Mouse (Mus musculus): ENCODE results near the gene Carmil1. TPM values are rescaled to one million over a fixed set of nuclear protein-coding genes. Genes with fewer than 3 reads are reported as not detected.

The Carmil1 gene
- polyA plus RNA-seq, 1 experiment = 23.3 TPM

DNA sequence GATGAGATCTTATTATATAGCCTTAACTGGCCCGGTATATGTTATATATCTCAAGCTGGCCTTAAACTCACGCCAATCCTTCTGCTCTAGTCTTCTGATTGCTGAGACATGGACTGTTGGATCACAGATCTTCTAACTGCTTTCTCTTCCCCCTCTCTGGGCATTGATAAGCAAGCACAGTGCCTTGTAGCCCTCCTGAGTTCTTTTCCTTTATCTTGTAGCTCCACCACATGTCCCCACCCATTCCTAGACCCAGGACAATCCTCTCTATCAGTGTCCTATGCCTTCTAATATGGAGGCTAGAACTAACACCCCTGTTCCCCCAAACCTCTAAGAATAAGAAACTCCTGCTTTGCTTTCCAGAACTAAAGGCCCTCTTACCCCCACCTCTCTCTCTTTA is 275.1 kb downstream of the Carmil1 start:
- no peaks in the 10 kb centered on the region for H3K36me3 ChIP-seq (ENCODE audit: control insufficient read depth, insufficient read depth, low read length, poor library complexity, severe bottlenecking)
- H3K9ac ChIP-seq (ENCODE audit: low read depth, poor library complexity, severe bottlenecking) = no peak overlapping the region
- peaks cover 8% of the 10 kb centered on the region for H3K4me1 ChIP-seq (ENCODE audit: control insufficient read depth, insufficient read depth, low read length)

DNA sequence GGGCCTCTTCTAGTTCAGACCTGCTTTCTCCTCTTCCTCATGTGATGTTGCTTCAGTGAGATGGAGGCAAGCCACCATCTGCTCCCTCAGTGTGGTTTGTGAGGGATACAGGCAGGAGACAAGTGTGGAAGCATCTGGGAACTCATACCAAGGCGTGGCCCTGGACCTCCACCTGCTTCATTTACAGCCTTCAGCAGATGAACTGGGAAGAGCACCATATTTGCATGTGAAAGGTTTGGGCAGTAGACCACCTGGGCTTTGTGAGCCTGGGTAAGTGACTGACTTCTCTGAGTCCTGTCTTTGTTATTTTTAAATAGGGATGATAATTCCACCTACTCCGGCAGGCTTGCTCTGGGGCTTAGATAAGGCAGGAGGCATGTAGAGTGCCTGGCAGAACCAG is 278.8 kb downstream of the Carmil1 start:
- peaks cover 8% of the 10 kb centered on the region for H3K4me1 ChIP-seq (ENCODE audit: control insufficient read depth, insufficient read depth, low read length)
- H3K9me3 ChIP-seq (replicated peaks; ENCODE audit: control insufficient read depth, insufficient read depth, low read length, poor library complexity, severe bottlenecking) = no peaks in the 10 kb centered on the region
- TF ChIP-seq POLR2A (IDR thresholded peaks at IDR 0.05; ENCODE audit: insufficient read depth, low read length) (no peak), EP300 (IDR thresholded peaks at IDR 0.05; ENCODE audit: insufficient read depth, low read depth, low read length) (peak; percentile 85), CTCF (IDR thresholded peaks at IDR 0.05; ENCODE audit: low read depth, low read length) (no peak)

More for the DNA sequence above, 275.1 kb downstream of the Carmil1 start:
- no peaks in the 10 kb centered on the region for H3K27me3 ChIP-seq (ENCODE audit: control insufficient read depth, insufficient read depth, low read length, poor library complexity, severe bottlenecking)
- H3K27ac ChIP-seq (ENCODE audit: insufficient read depth, low read length) = no peak overlapping the region
- no peak for TF ChIP-seq CTCF (IDR thresholded peaks at IDR 0.05; ENCODE audit: low read depth, low read length)
- TF ChIP-seq EP300 (IDR thresholded peaks at IDR 0.05; ENCODE audit: insufficient read depth, low read depth, low read length) = no peak
- TF ChIP-seq POLR2A (IDR thresholded peaks at IDR 0.05; ENCODE audit: insufficient read depth, low read length) = no peak
- H3K9me3 ChIP-seq (replicated peaks; ENCODE audit: control insufficient read depth, insufficient read depth, low read length, poor library complexity, severe bottlenecking) = no peaks in the 10 kb centered on the region
- H3K4me3 ChIP-seq (ENCODE audit: low read depth, low read length) = no peak overlapping the region

DNA sequence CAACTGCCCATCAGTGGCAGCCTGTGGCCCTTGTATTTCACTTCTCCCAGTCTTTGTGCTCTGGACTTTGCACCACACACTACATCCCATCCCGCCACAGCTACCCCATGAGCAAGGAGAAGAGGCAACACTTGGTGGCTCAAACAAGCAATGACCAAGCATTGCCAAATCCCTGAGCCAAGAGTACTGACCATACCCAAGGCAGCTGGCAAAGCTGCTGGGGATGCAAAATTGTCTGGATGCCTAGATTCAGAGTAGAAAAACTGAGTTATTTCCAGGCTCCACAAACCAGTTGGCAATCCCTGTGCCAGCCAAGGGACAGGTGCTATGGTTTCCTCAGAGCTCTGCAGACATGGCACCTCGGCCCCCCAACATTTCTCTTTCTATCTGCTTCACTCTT is 279.5 kb downstream of the Carmil1 start:
- H3K9ac ChIP-seq (ENCODE audit: low read depth, poor library complexity, severe bottlenecking) = no peak overlapping the region
- H3K9me3 ChIP-seq (replicated peaks; ENCODE audit: control insufficient read depth, insufficient read depth, low read length, poor library complexity, severe bottlenecking) = no peaks in the 10 kb centered on the region
- no peak overlapping the region for H3K27ac ChIP-seq (ENCODE audit: insufficient read depth, low read length)
- H3K4me1 ChIP-seq (ENCODE audit: control insufficient read depth, insufficient read depth, low read length) = peaks cover 8% of the 10 kb centered on the region
- H3K36me3 ChIP-seq (ENCODE audit: control insufficient read depth, insufficient read depth, low read length, poor library complexity, severe bottlenecking) = no peaks in the 10 kb centered on the region
- TF ChIP-seq POLR2A (IDR thresholded peaks at IDR 0.05; ENCODE audit: insufficient read depth, low read length) (no peak), CTCF (IDR thresholded peaks at IDR 0.05; ENCODE audit: low read depth, low read length) (no peak), EP300 (IDR thresholded peaks at IDR 0.05; ENCODE audit: insufficient read depth, low read depth, low read length) (no peak)
- H3K27me3 ChIP-seq (ENCODE audit: control insufficient read depth, insufficient read depth, low read length, poor library complexity, severe bottlenecking) = no peaks in the 10 kb centered on the region
- no peak overlapping the region for H3K4me3 ChIP-seq (ENCODE audit: low read depth, low read length)

More for the DNA sequence above, 278.8 kb downstream of the Carmil1 start:
- no peak overlapping the region for H3K27ac ChIP-seq (ENCODE audit: insufficient read depth, low read length)
- H3K4me3 ChIP-seq (ENCODE audit: low read depth, low read length) = no peak overlapping the region
- no peaks in the 10 kb centered on the region for H3K27me3 ChIP-seq (ENCODE audit: control insufficient read depth, insufficient read depth, low read length, poor library complexity, severe bottlenecking)
- H3K9ac ChIP-seq (ENCODE audit: low read depth, poor library complexity, severe bottlenecking) = no peak overlapping the region
- H3K36me3 ChIP-seq (ENCODE audit: control insufficient read depth, insufficient read depth, low read length, poor library complexity, severe bottlenecking) = no peaks in the 10 kb centered on the region

DNA sequence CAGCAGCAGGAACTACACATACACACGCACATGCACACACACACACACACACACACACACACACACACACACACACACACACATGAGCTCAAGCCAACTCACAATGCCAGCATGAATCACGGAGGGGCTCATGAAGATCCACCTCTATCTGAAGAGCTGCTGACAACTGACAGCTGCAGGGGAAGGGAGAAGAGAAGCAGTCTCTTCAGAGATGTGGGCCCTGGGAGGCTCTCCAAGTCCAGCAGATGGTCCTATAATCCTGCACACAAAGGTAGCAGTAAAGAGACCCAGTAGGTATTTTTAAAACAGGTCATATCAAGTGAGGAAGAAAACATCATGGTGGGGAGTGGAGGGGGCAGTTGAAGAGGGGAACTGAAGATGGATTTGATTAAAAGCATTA is 281.8 kb downstream of the Carmil1 start:
- no peaks in the 10 kb centered on the region for H3K36me3 ChIP-seq (ENCODE audit: control insufficient read depth, insufficient read depth, low read length, poor library complexity, severe bottlenecking)
- no peaks in the 10 kb centered on the region for H3K27me3 ChIP-seq (ENCODE audit: control insufficient read depth, insufficient read depth, low read length, poor library complexity, severe bottlenecking)
- TF ChIP-seq CTCF (IDR thresholded peaks at IDR 0.05; ENCODE audit: low read depth, low read length) (no peak), POLR2A (IDR thresholded peaks at IDR 0.05; ENCODE audit: insufficient read depth, low read length) (no peak), EP300 (IDR thresholded peaks at IDR 0.05; ENCODE audit: insufficient read depth, low read depth, low read length) (no peak)
- H3K4me1 ChIP-seq (ENCODE audit: control insufficient read depth, insufficient read depth, low read length) = peaks cover 8% of the 10 kb centered on the region
- H3K9me3 ChIP-seq (replicated peaks; ENCODE audit: control insufficient read depth, insufficient read depth, low read length, poor library complexity, severe bottlenecking) = no peaks in the 10 kb centered on the region
- no peak overlapping the region for H3K9ac ChIP-seq (ENCODE audit: low read depth, poor library complexity, severe bottlenecking)
- no peak overlapping the region for H3K4me3 ChIP-seq (ENCODE audit: low read depth, low read length)
- H3K27ac ChIP-seq (ENCODE audit: insufficient read depth, low read length) = no peak overlapping the region

DNA sequence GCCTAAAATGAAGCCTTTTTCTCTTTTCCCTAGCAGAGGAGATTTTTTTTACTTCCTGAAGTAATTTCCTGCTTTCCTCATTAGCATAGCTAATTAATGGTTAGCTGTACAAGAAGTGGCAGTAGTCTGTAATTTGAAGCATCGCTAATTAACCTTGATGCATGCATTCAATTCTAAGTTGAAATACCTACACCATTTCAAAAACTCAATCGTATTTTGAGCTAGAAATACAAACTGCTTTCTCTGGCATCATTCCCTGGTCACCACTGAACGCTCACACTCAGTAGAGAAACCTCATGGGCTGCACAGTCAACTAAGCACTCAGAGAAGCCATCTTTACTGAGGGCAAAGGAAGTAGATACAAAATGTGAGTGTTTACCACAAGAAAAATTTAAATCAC is 285.8 kb downstream of the Carmil1 start:
- no peak overlapping the region for H3K4me3 ChIP-seq (ENCODE audit: low read depth, low read length)
- 0 out of 2 replicates have a peak overlapping the region, but pooled peaks have one; percentile 29 for H3K27ac ChIP-seq (ENCODE audit: insufficient read depth, low read length)
- H3K36me3 ChIP-seq (ENCODE audit: control insufficient read depth, insufficient read depth, low read length, poor library complexity, severe bottlenecking) = no peaks in the 10 kb centered on the region
- TF ChIP-seq CTCF (IDR thresholded peaks at IDR 0.05; ENCODE audit: low read depth, low read length) = no peak
- H3K4me1 ChIP-seq (ENCODE audit: control insufficient read depth, insufficient read depth, low read length) = peaks cover 5% of the 10 kb centered on the region
- no peak overlapping the region for H3K9ac ChIP-seq (ENCODE audit: low read depth, poor library complexity, severe bottlenecking)
- no peaks in the 10 kb centered on the region; the same call in 1 of the 2 replicates for H3K27me3 ChIP-seq (ENCODE audit: control insufficient read depth, insufficient read depth, low read length, poor library complexity, severe bottlenecking)
- no peaks in the 10 kb centered on the region for H3K9me3 ChIP-seq (replicated peaks; ENCODE audit: control insufficient read depth, insufficient read depth, low read length, poor library complexity, severe bottlenecking)

DNA sequence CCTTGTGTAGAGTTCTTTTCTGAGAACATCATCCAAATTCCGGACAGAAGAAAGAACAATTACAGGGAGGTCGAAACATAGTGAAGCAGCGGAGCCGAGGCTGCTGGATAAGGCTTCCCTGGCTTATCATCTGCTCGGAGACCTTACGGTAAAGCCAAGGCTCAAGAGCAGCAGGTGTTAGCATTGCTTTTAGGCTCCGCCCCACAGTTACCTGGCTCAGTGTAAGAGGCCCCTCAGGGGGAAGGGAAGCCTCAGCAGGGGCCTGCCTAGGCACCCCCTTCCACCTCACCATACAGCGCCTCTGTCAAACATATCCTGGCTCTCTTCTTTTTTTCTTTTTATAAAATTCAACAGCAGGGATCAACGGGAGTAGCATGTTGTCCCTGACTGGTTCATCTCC is 286.6 kb downstream of the Carmil1 start:
- H3K4me3 ChIP-seq (ENCODE audit: low read depth, low read length) = no peak overlapping the region
- H3K36me3 ChIP-seq (ENCODE audit: control insufficient read depth, insufficient read depth, low read length, poor library complexity, severe bottlenecking) = no peaks in the 10 kb centered on the region
- H3K27ac ChIP-seq (ENCODE audit: insufficient read depth, low read length) = peak overlapping the region; percentile 84
- peaks cover 5% of the 10 kb centered on the region for H3K4me1 ChIP-seq (ENCODE audit: control insufficient read depth, insufficient read depth, low read length)
- H3K9ac ChIP-seq (ENCODE audit: low read depth, poor library complexity, severe bottlenecking) = no peak overlapping the region
- TF ChIP-seq EP300 (IDR thresholded peaks at IDR 0.05; ENCODE audit: insufficient read depth, low read depth, low read length) = 0 out of 2 replicates have a peak, but pooled peaks have one; percentile 43
- no peak for TF ChIP-seq POLR2A (IDR thresholded peaks at IDR 0.05; ENCODE audit: insufficient read depth, low read length)
- no peak for TF ChIP-seq CTCF (IDR thresholded peaks at IDR 0.05; ENCODE audit: low read depth, low read length)
- H3K9me3 ChIP-seq (replicated peaks; ENCODE audit: control insufficient read depth, insufficient read depth, low read length, poor library complexity, severe bottlenecking) = no peaks in the 10 kb centered on the region
- H3K27me3 ChIP-seq (ENCODE audit: control insufficient read depth, insufficient read depth, low read length, poor library complexity, severe bottlenecking) = no peaks in the 10 kb centered on the region; the same call in 1 of the 2 replicates

All from ES-Bruce4 (cell line).